Mouse (Mus musculus): ENCODE data around the gene Fam24b.

DNA sequence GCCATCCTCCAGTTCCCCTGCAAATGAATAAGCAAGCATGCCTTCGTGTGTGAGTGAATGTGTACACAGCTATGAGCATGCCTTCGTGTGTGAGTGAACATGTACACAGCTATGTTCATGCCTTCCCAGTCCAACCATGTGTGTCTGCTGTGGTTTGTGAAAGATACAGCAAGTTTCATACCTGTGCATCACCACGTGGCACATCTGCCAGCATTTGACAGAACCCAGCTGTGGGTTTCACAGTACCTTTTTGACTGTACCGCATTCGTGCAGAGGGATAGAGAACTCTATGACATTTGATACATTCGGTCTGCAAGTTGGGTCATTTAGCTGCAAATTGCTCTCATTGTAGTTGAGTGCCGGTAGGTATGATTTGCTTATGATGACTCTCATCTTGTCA is 14.8 kb downstream of the Fam24b start:
- TF ChIP-seq TAL1 (IDR thresholded peaks at IDR 0.05; ENCODE audit: low read length) (no peak), GATA1 (IDR thresholded peaks at IDR 0.05; ENCODE audit: low read length) (no peak)
